Mouse (Mus musculus) kidney, postnatal 0 days (tissue): Measurements from ENCODE around the gene Vwa7. TPM values are rescaled to one million over a fixed set of nuclear protein-coding genes. Genes with fewer than 3 reads are reported as not detected.
A peak's percentile ranks its signal among the peaks of the same experiment; 100 is the strongest.
"Not testable (repeated sequence)": the region's sequence is repeated elsewhere in the genome, so short reads cannot be mapped to it uniquely, and the experiment has no call there.

Experiments used
- ATAC-seq: fragments of 200-750 bp; cut with Nextera tagmentation; replicated peaks from 2 replicates; pipeline ENCODE4 v1.8.0; 2017; ENCODE audit warnings: low read depth, moderate number of reproducible peaks, moderate TSS enrichment, moderate library complexity; ENCODE audit not compliant: low FRiP score
- DNase-seq: peaks from one replicate; pipeline ENCODE4 v3.0.0-alpha.2; 2016; ENCODE audit warnings: low spot score
- H3K27ac ChIP-seq: fragments of 300-500 bp; sonication (generic); 2 replicates; pipeline ENCODE4 v1.5.1; 2014; ENCODE audit warnings: mild to moderate bottlenecking
- H3K27me3 ChIP-seq: fragments of 300-500 bp; sonication (generic); 2 replicates; pipeline ENCODE4 v1.6.1; 2014; ENCODE audit warnings: low read length, mixed read lengths; ENCODE audit not compliant: insufficient read depth
- H3K36me3 ChIP-seq: fragments of 300-500 bp; sonication (generic); 2 replicates; pipeline ENCODE4 v1.6.1; 2014; ENCODE audit warnings: low read length, mixed read lengths; ENCODE audit not compliant: insufficient read depth
- H3K4me1 ChIP-seq: fragments of 300-500 bp; sonication (generic); replicated peaks from 2 replicates; pipeline ENCODE4 v1.6.1; 2014; ENCODE audit warnings: antibody characterized with exemption, low read length, mixed read lengths; ENCODE audit not compliant: insufficient read depth
- H3K4me2 ChIP-seq: fragments of 300-500 bp; sonication (generic); 2 replicates; pipeline ENCODE4 v1.6.1; 2014; ENCODE audit warnings: mild to moderate bottlenecking, low read length, moderate library complexity, mixed read lengths
- H3K4me3 ChIP-seq: fragments of 300-500 bp; sonication (generic); replicated peaks from 2 replicates; pipeline ENCODE4 v1.5.1; 2014; ENCODE audit warnings: low read depth, low read length
- H3K9ac ChIP-seq: fragments of 300-500 bp; sonication (generic); 2 replicates; pipeline ENCODE4 v1.6.1; 2014; ENCODE audit warnings: low read depth, low read length
- H3K9me3 ChIP-seq: fragments of 300-500 bp; sonication (generic); replicated peaks from 2 replicates; pipeline ENCODE4 v1.6.1; 2016; ENCODE audit warnings: low read length, inconsistent platforms, mixed read lengths
- CTCF ChIP-seq: IDR thresholded peaks from 2 replicates; pipeline ENCODE4 v1.5.1; 2016; ENCODE audit warnings: antibody characterized with exemption, low read depth, mild to moderate bottlenecking, moderate library complexity
- WGBS: fragments of 180-500 bp; shearing (Covaris S2); extraction: QIAGEN DNeasy Blood & Tissue Kit; methylation state at CpG from one replicate; pipeline ENCODE4 v1.1.7; 2014; 5-methylcytosine and 5-hydroxymethylcytosine counted together
- polyA plus RNA-seq: library from polyadenylated mRNA; unstranded; fragments of >200 nt; fragmentation: Nextera tagmentation; extraction: Ambion mirVana; gene quantifications from 2 replicates; pipeline ENCODE4 v1.2.1, GENCODE M21; 2015

The Vwa7 gene
- polyA plus RNA-seq, 1 experiment from 2014 or later: 0.16 TPM

DNA sequence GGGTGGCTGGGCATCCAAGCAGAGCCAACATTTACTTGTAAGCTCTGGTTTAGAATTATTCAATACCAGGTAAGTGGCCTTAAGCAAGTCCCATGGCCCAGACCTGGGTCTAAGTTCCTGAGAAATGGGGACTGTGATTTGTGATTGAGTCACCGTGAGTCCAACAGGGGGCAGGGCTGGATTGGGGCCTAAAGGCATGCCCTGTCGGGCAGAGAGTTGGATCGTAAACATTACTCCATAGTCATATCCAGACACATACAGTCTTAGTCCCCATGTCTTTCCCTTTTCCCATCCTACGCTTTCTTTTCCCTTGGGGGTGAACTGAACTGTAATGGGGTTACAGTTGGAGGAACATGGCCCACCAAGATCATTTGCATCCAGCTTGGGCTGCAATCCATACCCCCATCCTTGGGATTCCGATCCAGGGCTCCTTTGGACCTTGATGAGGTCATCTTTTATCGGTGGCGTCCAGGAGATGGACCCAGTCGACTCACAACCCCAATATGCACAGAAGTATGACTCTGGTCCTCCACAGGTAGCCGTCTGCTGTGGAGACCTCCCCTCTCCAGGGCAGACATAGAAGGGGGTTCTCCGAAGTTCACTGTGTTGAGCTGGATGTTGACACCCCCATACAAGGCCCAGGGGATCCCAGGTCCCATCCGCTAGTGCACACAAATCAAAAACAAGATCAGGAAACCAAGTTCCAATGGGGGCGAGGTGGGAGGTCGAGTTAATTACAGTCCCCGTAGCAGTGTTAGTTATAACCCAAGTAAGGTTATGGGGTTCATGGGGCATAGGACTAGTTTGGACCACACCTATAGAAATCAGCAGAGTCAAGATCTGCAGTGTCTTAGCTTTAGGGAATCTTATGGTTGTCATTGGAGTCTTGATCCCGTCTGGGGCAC, 17.6 kb upstream of the Vwa7 start:
- H3K9me3 ChIP-seq: no peaks in the 10 kb centered on the region
- peaks cover 14% of the 10 kb centered on the region for H3K4me1 ChIP-seq
- no peaks in the 10 kb centered on the region for H3K36me3 ChIP-seq
- DNase-seq (no peak), ATAC-seq (no peak)
- H3K4me2 ChIP-seq: peak overlapping the region; percentile 68; the same call in 1 of the 2 replicates
- no peak overlapping the region for H3K4me3 ChIP-seq
- no peak overlapping the region for H3K27ac ChIP-seq
- 93% methylated on average over 15 of the region's 15 CpGs for WGBS
- H3K27me3 ChIP-seq: no peaks in the 10 kb centered on the region
- TF ChIP-seq CTCF: no peak
- H3K9ac ChIP-seq: no peak overlapping the region

DNA sequence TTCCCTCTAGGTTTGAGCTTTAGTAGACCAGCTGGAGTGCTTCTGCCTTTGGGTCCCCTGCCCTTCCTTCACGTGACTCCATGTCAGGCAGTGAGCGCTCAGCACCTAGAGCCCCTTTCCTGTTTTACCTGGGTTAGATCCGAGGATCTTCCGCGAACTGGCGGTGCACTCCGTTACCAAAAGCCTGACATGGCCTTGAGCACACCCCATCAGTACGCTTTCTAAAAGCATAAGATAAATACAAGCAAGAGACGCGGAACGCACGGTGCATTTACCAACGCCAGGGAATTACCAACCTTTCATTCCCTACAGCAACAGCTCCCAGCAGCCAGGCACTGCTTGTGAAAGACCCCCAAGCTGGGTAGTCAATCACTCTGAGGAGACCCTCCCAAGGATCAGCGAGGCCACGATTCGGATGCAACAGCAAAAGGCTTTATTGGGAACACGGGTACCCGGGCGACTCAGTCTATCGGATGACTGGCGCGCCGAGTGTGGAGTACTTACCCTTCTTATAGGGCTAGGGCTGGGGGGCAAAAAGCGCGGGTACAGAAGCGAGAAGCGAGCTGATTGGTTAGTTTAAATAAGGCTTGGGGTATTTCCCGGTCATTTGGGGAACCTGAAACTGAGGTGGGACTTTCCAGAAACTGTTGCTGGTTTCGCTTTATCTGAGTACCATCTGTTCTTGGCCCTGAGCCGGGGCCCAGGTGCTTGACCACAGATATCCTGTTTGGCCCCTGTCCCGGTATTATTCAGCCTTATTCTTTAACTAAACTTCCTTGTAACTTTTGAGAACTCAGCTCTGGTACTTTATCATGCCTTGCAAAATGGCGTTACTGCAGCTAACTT, 16.3 kb upstream of the Vwa7 start:
- Histone ChIP-seq H3K4me1 (peaks cover 14% of the 10 kb centered on the region), H3K4me3 (peak overlapping the region; percentile 78), H3K9ac (peak overlapping the region; percentile 85), H3K4me2 (peak overlapping the region; percentile 100), H3K36me3 (peaks cover 10% of the 10 kb centered on the region), H3K27ac (peak overlapping the region; percentile 98)
- peak; percentile 19 for DNase-seq
- 16% methylated on average over 28 of the region's 32 CpGs for WGBS
- ATAC-seq, H3K27me3 ChIP-seq, H3K9me3 ChIP-seq: not testable (repeated sequence)

DNA sequence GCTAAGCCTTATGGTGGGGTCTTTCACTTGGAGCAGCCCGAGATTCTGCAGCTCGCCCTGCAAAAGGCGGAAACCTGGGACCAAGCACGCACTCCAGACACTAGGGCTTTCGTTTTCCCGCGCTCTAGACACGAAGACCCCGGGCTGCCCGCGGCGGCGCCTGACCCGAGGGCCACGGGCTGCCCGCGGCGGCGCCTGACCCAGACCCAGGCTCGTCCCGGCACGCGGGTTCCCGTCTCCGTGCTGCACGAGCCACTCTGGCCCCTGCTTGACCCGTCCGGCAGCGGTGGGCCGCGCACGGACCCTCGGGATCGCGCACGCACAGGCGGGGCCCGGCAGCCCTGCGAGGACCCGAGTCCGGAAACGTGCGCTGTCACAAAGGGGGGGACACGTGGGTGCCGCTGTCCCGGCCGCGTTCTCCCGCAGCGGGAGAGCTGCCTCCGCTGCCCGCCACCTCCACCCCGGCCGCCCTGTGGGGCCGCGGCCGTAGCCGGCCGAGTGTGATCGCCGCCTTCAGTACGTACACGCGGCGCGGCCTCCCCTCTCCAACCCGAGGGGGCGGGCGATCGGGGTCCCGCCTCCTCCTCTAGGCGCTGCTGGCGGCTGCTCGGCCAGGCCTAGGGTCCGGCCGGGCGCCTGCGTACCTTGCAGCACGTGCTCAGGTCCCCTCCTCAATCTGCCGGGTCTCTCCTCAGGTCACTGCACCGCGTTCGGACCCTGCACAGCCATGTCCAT, 15.5 kb upstream of the Vwa7 start, which contains the start of gene Vars:
Vars (plus strand) TSS at position 271 of the 735 bp plus-strand sequence.
- Histone ChIP-seq H3K9ac (peak within 1 kb of the TSS; percentile 85), H3K36me3 (peaks cover 18% of the 10 kb centered on the region), H3K4me3 (peak within 1 kb of the TSS; percentile 78), H3K4me1 (peaks cover 14% of the 10 kb centered on the region), H3K27ac (peak within 1 kb of the TSS; percentile 98), H3K9me3 (no peaks in the 10 kb centered on the region), H3K27me3 (no peaks in the 10 kb centered on the region), H3K4me2 (peak within 1 kb of the TSS; percentile 100)
- under 1% methylated on average over 81 of the region's 83 CpGs for WGBS
- peak; percentile 91 for DNase-seq
- ATAC-seq: peak; percentile 91
- no peak for TF ChIP-seq CTCF

DNA sequence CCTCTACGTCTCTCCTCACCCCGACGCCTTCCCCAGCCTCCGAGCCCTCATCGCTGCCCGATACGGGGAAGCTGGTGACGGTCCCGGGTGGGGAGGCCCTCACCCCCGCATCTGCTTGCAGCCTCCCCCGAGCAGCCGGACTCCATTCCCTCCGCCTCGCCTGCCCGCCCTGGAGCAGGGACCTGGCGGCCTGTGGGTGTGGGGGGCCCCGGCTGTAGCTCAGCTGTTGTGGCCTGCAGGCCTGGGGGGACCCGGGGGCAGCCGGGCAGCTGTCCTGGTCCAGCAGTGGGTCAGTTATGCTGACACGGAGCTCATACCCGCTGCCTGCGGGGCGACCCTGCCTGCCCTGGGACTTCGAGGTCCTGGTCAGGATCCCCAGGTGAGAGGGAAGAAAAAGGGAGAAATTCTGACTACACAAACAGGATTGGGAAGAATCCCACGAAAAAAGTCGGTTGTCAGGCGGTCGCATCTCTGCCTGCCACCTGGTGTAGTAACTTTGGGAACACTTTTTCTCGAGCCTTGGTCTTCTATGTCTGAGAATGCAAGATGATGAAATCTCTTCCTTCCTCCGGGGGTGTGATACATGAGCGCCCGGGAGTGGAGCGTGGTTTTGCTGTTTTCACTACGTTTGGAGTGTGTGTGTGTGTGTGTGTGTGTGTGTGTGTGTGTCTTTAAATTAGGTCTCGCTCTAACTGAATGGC, 14.8 kb upstream of the Vwa7 start:
- ATAC-seq (peak; percentile 22), DNase-seq (peak; percentile 49)
- WGBS: under 1% methylated on average over 35 of the region's 35 CpGs
- peaks cover 14% of the 10 kb centered on the region for H3K4me1 ChIP-seq
- no peaks in the 10 kb centered on the region for H3K27me3 ChIP-seq
- peak overlapping the region; percentile 85 for H3K9ac ChIP-seq
- H3K36me3 ChIP-seq: peaks cover 21% of the 10 kb centered on the region
- no peak for TF ChIP-seq CTCF
- H3K27ac ChIP-seq: peak overlapping the region; percentile 98
- H3K4me3 ChIP-seq: peak overlapping the region; percentile 78
- peak overlapping the region; percentile 100 for H3K4me2 ChIP-seq
- H3K9me3 ChIP-seq: no peaks in the 10 kb centered on the region

DNA sequence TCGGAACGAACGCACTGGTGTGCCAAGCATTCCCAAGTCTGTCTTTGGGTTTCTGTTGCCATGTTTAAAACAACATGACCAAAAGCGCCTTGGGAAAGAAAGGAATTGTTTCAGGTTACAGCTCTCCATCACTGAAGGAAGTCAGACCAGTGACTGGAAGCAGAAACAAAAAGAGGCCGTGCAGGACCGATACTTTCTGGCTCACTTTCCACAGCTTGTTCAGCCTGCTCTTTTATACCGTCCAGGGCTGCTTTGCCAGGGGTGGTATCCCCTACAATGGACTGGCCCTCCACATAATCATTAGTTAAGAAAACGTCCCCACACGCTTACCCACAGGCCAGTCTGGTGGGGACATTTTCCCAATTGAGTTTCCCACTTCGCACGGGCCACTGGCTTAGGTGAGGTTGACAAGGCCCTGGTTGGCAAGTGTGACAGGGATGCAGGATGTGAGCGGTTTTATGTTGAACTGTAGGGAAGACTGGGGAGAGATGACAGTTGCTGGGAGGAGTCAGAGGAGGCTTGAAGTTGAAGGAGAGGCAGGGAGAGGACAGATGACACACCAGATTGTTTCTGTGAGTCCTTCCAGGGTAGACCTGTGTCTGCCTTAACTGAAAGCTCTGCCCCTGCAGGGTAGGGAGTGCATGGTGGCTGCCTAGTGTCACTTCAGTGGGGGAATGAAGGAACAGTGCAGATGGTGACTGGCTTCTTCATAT, 14.1 kb upstream of the Vwa7 start:
- no peaks in the 10 kb centered on the region for H3K9me3 ChIP-seq
- peaks cover 14% of the 10 kb centered on the region for H3K4me1 ChIP-seq
- peak overlapping the region; percentile 78 for H3K4me3 ChIP-seq
- ATAC-seq (no peak), DNase-seq (peak; percentile 52)
- H3K4me2 ChIP-seq: peak overlapping the region; percentile 100
- H3K36me3 ChIP-seq: peaks cover 23% of the 10 kb centered on the region
- H3K27ac ChIP-seq: peak overlapping the region; percentile 98
- no peaks in the 10 kb centered on the region for H3K27me3 ChIP-seq
- WGBS: 4% methylated on average over 12 of the region's 12 CpGs
- H3K9ac ChIP-seq: peak overlapping the region; percentile 85
- TF ChIP-seq CTCF: no peak
